Comparison of ENCODE assay signal across 8 mouse cellular contexts in the genomic region with DNA sequence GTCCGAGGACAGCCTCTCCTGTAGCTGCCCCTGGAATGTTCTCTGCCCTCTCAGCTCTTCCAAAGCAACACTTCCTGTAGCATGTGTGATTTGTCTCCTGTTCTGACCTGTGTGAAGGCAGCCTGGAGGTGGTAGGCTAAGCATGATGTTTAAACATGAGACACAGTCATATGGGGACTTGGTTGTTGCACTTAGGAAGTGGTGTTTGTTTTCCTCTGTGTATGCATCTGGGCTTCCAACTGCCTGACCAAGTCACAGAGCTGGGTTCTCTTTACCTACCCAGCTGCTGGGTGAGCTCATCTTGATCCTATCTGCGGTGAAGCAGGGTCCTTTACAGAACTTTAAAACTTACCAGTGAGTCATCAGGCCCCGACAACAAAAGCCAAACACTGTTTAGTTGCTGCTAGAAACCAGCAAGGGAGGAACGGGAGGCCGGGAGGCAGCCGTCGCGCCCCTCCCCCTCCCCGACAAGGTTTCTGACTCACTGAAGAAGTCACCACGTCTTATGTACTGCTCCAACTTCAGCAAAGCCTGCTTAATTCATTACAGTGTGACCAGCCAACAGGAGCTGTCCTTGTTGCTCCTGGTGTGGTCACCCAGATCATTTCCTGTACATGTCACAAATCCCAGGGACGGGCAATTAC. TPM values are rescaled to one million over a fixed set of nuclear protein-coding genes. Genes with fewer than 3 reads are reported as not detected.
A peak's percentile ranks its signal among the peaks of the same experiment; 100 is the strongest.
DNase-seq lines count a peak whose midpoint lies in the region; ATAC-seq and TF ChIP-seq lines count a peak whose summit lies in the region.

No protein-coding gene starts in this region.

- no peaks in the 10 kb centered on the region for H3K27me3 ChIP-seq in lung, embryonic 14.5 days (ENCODE audit: insufficient read depth, low read length)

- 7% methylated on average over 11 of the region's 11 CpGs for WGBS in lung, embryonic 14.5 days
- 20% methylated on average over 11 of the region's 11 CpGs for WGBS in olfactory bulb, adult 2 months

- peak; percentile 76 for ATAC-seq in lung, embryonic 14.5 days (ENCODE audit: insufficient read depth)

- no peak for TF ChIP-seq CTCF in lung, embryonic 14.5 days (IDR thresholded peaks at IDR 0.05; ENCODE audit: low read depth)
- no peak for TF ChIP-seq CTCF in olfactory bulb, adult 2 months (IDR thresholded peaks at IDR 0.05; ENCODE audit: insufficient read depth, low read depth, low read length)

- DNase-seq in spleen, adult 12 weeks (ENCODE audit: low spot score): peak; percentile 11
- DNase-seq in spleen, postnatal 36 days (ENCODE audit: low spot score in 2 of 2): no peak
- DNase-seq in embryo, embryonic 10 days (ENCODE audit: low spot score): peak; percentile 40
- peak; percentile 79 for DNase-seq in heart, adult 18-20 months
- peak; percentile 51 for DNase-seq in kidney, adult 9 months
- DNase-seq in lung, embryonic 14.5 days: peak; percentile 64
- DNase-seq in urinary bladder, postnatal 10 days (ENCODE audit: low spot score): peak; percentile 33

- no peaks in the 10 kb centered on the region for H3K36me3 ChIP-seq in lung, embryonic 14.5 days (ENCODE audit: insufficient read depth)

- H3K9ac ChIP-seq in lung, embryonic 14.5 days: peak overlapping the region; percentile 43

- H3K4me2 ChIP-seq in lung, embryonic 14.5 days: peak overlapping the region; percentile 56

- H3K27ac ChIP-seq in lung, embryonic 14.5 days (ENCODE audit: low read depth): peak overlapping the region; percentile 80
- H3K27ac ChIP-seq in olfactory bulb, adult 2 months (ENCODE audit: insufficient read depth, low read depth, low read length): peak overlapping the region; percentile 70

- 0 out of 2 replicates have a peak overlapping the region, but pooled peaks have one; percentile 12 for H3K4me3 ChIP-seq in lung, embryonic 14.5 days (ENCODE audit: low read depth, low read length)
- H3K4me3 ChIP-seq in olfactory bulb, adult 2 months (ENCODE audit: insufficient read depth, low read depth, low read length): no peak overlapping the region

- H3K4me1 ChIP-seq in lung, embryonic 14.5 days (ENCODE audit: insufficient read depth): 0 out of 2 replicates have a peak, but pooled peaks cover 9% of the 10 kb centered on the region
- H3K4me1 ChIP-seq in olfactory bulb, adult 2 months (ENCODE audit: control insufficient read depth, insufficient read depth, low read length): peaks cover 15% of the 10 kb centered on the region

- no peak for TF ChIP-seq POLR2A in olfactory bulb, adult 2 months (IDR thresholded peaks at IDR 0.05; ENCODE audit: insufficient read depth, low read depth, low read length)

- H3K9me3 ChIP-seq in lung, embryonic 14.5 days (ENCODE audit: low read depth, low read length): no peaks in the 10 kb centered on the region

RNA-seq across cellular contexts. Expression of gene Wee1, which starts 12.8 kb away (rescaled TPM):
- total RNA-seq in heart, adult 18-20 months (2021): 10 to 100 TPM in 1 of 2 experiments, 1 to 10 TPM in 1; 9.2 to 11.3 TPM
- polyA plus RNA-seq in lung, embryonic 14.5 days (2014; fragmentation: Nextera tagmentation; extraction: Ambion mirVana): 44.0 and 47.1 TPM in 2 replicates
- not detected in 2 replicates for polyA plus RNA-seq in olfactory bulb, adult 2 months (2012; ENCODE audit: insufficient read depth, insufficient read length, low replicate concordance, missing spikeins)

RNA-seq across cellular contexts. Expression of gene Zfp143, which starts 48.1 kb away (rescaled TPM):
- 1 to 10 TPM; 6.8 to 7.6 TPM for total RNA-seq in heart, adult 18-20 months (2021)
- 21.9 and 23.9 TPM in 2 replicates for polyA plus RNA-seq in lung, embryonic 14.5 days (2014; fragmentation: Nextera tagmentation; extraction: Ambion mirVana)
- polyA plus RNA-seq in olfactory bulb, adult 2 months (2012; ENCODE audit: insufficient read depth, insufficient read length, low replicate concordance, missing spikeins): not detected in 2 replicates

Comparison
In these comparisons a context has a peak if more than half of its experiments do, and no peak if none do; other contexts are left out.
1. DNase-seq: peak in spleen, adult 12 weeks (single experiment), embryo, embryonic 10 days (single experiment), heart, adult 18-20 months (2 of 2), kidney, adult 9 months (single experiment), lung, embryonic 14.5 days (single experiment) and urinary bladder, postnatal 10 days (single experiment); none in spleen, postnatal 36 days (0 of 2).
2. RNA of gene Wee1, which starts 12.8 kb away (polyA plus RNA-seq): 44.0 to 47.1 TPM in lung, embryonic 14.5 days; not detected in olfactory bulb, adult 2 months; every median in the first group is over 10 times any median in the second.